Mouse (Mus musculus): ENCODE data around the gene Tcf7l1. TPM values are rescaled to one million over a fixed set of nuclear protein-coding genes. Genes with fewer than 3 reads are reported as not detected.
A peak's percentile ranks its signal among the peaks of the same experiment; 100 is the strongest.

Gene Tcf7l1
- polyA plus RNA-seq, 1 experiment from 2014 or later: 17.0 TPM

DNA sequence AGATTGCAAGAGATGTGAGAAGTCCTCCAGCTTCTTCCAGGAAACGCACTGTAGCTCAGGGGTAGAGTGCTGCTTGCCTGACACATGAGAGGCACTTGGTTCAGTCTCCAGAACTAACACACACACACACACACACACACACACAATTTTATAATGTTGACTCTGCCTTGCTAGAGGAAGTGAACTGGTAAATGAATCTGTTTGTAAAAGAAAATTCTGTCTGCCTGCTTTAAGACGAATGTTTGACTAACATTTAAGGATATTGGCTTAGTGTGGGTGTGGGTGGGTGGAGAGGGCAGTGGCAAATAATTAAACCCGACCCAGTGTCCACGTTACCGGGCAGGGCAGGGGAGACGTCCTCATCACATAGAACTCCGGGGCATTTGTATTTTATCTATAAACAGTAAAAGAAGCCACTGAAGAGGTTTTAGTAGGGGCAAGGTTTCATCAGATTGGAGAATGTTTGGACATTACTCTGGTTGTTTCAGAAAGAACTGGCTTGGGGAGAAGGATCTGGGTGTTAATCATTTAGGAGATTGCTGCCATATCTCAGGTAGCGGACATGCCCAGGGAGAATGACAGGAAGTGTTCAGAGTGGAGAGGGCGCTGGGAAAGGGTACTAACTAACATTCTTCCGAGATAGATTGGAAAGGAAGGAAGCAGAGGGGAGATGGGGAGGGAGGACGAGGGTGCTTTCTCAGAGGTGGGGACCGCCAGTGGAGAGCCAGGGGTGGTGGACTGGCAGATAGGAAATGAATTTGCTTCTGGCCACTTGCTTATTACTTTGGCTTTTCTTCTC is 169.1 kb downstream of the Tcf7l1 start:
- no peak overlapping the region for H3K4me3 ChIP-seq (ENCODE audit: low read depth, low read length)
- no peak for ATAC-seq (ENCODE audit: low FRiP score)
- H3K36me3 ChIP-seq (ENCODE audit: control insufficient read depth, insufficient read depth, low read length): no peaks in the 10 kb centered on the region
- no peak for DNase-seq (ENCODE audit: low spot score)
- H3K4me2 ChIP-seq (replicated peaks; ENCODE audit: low read depth, low read length): no peak overlapping the region
- H3K9me3 ChIP-seq (ENCODE audit: control insufficient read depth, low read length): no peaks in the 10 kb centered on the region
- no peak overlapping the region for H3K27ac ChIP-seq (ENCODE audit: low read depth, low read length)
- H3K27me3 ChIP-seq (ENCODE audit: control insufficient read depth, insufficient read depth, low read length): no peaks in the 10 kb centered on the region
- WGBS: 69% methylated on average over 12 of the region's 12 CpGs
- H3K9ac ChIP-seq (ENCODE audit: low read depth, low read length): no peak overlapping the region
- H3K4me1 ChIP-seq (replicated peaks; ENCODE audit: control insufficient read depth, insufficient read depth, low read length): peaks cover 6% of the 10 kb centered on the region

DNA sequence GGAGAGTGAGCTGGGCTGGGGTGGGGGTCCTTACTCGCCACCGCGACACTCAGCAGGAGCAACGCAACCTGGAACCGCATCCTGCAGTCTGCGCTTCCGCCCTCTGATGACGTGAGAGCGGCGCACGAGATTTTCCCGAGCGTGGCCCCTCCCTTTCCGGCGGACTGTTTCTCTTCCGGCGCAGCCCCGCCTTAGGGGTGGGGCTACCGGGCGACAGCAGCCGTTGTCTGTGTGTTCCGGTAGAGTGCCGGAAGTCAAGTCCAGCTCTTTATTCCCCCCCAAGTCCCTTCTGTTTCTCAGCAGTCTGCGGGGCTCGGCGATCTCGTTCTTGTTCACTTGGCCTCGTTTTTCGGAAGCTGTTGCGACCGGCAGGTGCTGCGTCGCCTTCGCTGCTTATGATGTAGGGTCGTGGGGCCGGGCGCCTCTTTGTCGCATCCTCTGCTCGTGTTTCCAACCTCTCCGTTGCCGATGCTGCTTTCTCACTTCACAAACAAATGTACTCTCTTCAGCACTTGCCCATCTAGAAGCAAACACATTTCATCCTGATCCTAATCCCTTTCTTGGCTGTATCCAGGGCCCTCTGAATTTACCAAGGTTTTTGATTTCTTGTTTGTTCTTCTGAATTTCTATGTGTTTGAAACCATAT is 172.3 kb downstream of the Tcf7l1 start, which contains the start of gene Tgoln1:
Tgoln1 (minus strand) TSS at position 358 of the 646 bp plus-strand sequence.
- ATAC-seq (ENCODE audit: low FRiP score) (peak; percentile 96), DNase-seq (ENCODE audit: low spot score) (peak; percentile 97)
- H3K9ac ChIP-seq (ENCODE audit: low read depth, low read length): peak within 1 kb of the TSS; percentile 96
- under 1% methylated on average over 41 of the region's 41 CpGs for WGBS
- H3K36me3 ChIP-seq (ENCODE audit: control insufficient read depth, insufficient read depth, low read length): no peaks in the 10 kb centered on the region
- H3K9me3 ChIP-seq (ENCODE audit: control insufficient read depth, low read length): no peaks in the 10 kb centered on the region
- H3K27ac ChIP-seq (ENCODE audit: low read depth, low read length): peak within 1 kb of the TSS; percentile 85; the same call in 1 of the 2 replicates
- H3K4me2 ChIP-seq (replicated peaks; ENCODE audit: low read depth, low read length): peak within 1 kb of the TSS; percentile 74
- peak within 1 kb of the TSS; percentile 73 for H3K4me3 ChIP-seq (ENCODE audit: low read depth, low read length)
- H3K4me1 ChIP-seq (replicated peaks; ENCODE audit: control insufficient read depth, insufficient read depth, low read length): peaks cover 6% of the 10 kb centered on the region
- no peaks in the 10 kb centered on the region for H3K27me3 ChIP-seq (ENCODE audit: control insufficient read depth, insufficient read depth, low read length)

GRCm38 (mm10) chr6:72615561-72616375 is 173.3 kb downstream of the Tcf7l1 start:
- peak overlapping the region; percentile 73 for H3K4me3 ChIP-seq (ENCODE audit: low read depth, low read length)
- WGBS: 29% methylated on average over 25 of the region's 25 CpGs
- peaks cover 6% of the 10 kb centered on the region for H3K4me1 ChIP-seq (replicated peaks; ENCODE audit: control insufficient read depth, insufficient read depth, low read length)
- H3K36me3 ChIP-seq (ENCODE audit: control insufficient read depth, insufficient read depth, low read length): peaks cover 3% of the 10 kb centered on the region; the same call in 1 of the 2 replicates
- H3K27ac ChIP-seq (ENCODE audit: low read depth, low read length): no peak overlapping the region
- ATAC-seq (ENCODE audit: low FRiP score) (no peak), DNase-seq (ENCODE audit: low spot score) (no peak)
- H3K27me3 ChIP-seq (ENCODE audit: control insufficient read depth, insufficient read depth, low read length): no peaks in the 10 kb centered on the region
- peak overlapping the region; percentile 96 for H3K9ac ChIP-seq (ENCODE audit: low read depth, low read length)
- H3K9me3 ChIP-seq (ENCODE audit: control insufficient read depth, low read length): no peaks in the 10 kb centered on the region
- peak overlapping the region; percentile 63 for H3K4me2 ChIP-seq (replicated peaks; ENCODE audit: low read depth, low read length)

- H3K4me3 ChIP-seq (ENCODE audit: low read depth, low read length): peak overlapping the region; percentile 73
- peaks cover 3% of the 10 kb centered on the region; the same call in 1 of the 2 replicates for H3K36me3 ChIP-seq (ENCODE audit: control insufficient read depth, insufficient read depth, low read length)
- ATAC-seq (ENCODE audit: low FRiP score) (no peak), DNase-seq (ENCODE audit: low spot score) (no peak)
- H3K4me2 ChIP-seq (replicated peaks; ENCODE audit: low read depth, low read length): peak overlapping the region; percentile 63
- 82% methylated on average over 2 of the region's 2 CpGs for WGBS
- H3K9ac ChIP-seq (ENCODE audit: low read depth, low read length): no peak overlapping the region
- H3K4me1 ChIP-seq (replicated peaks; ENCODE audit: control insufficient read depth, insufficient read depth, low read length): peaks cover 6% of the 10 kb centered on the region
- H3K27ac ChIP-seq (ENCODE audit: low read depth, low read length): no peak overlapping the region
- no peaks in the 10 kb centered on the region for H3K9me3 ChIP-seq (ENCODE audit: control insufficient read depth, low read length)
- no peaks in the 10 kb centered on the region for H3K27me3 ChIP-seq (ENCODE audit: control insufficient read depth, insufficient read depth, low read length)
These were observed 173.9 kb downstream of the Tcf7l1 start for GRCm38 (mm10) chr6:72615151-72615550.

- ATAC-seq (ENCODE audit: low FRiP score): no peak
- Histone ChIP-seq H3K36me3 (ENCODE audit: control insufficient read depth, insufficient read depth, low read length) (peaks cover 3% of the 10 kb centered on the region), H3K27ac (ENCODE audit: low read depth, low read length) (no peak overlapping the region), H3K9me3 (ENCODE audit: control insufficient read depth, low read length) (no peaks in the 10 kb centered on the region), H3K4me3 (ENCODE audit: low read depth, low read length) (no peak overlapping the region), H3K4me1 (replicated peaks; ENCODE audit: control insufficient read depth, insufficient read depth, low read length) (peaks cover under 1% of the 10 kb centered on the region; the same call in 1 of the 2 replicates), H3K4me2 (replicated peaks; ENCODE audit: low read depth, low read length) (no peak overlapping the region), H3K27me3 (ENCODE audit: control insufficient read depth, insufficient read depth, low read length) (no peaks in the 10 kb centered on the region), H3K9ac (ENCODE audit: low read depth, low read length) (no peak overlapping the region)
- WGBS: 88% methylated on average over 4 of the region's 4 CpGs
- no peak for DNase-seq (ENCODE audit: low spot score)
These were observed 178.8 kb downstream of the Tcf7l1 start for GRCm38 (mm10) chr6:72610261-72610660.

DNA sequence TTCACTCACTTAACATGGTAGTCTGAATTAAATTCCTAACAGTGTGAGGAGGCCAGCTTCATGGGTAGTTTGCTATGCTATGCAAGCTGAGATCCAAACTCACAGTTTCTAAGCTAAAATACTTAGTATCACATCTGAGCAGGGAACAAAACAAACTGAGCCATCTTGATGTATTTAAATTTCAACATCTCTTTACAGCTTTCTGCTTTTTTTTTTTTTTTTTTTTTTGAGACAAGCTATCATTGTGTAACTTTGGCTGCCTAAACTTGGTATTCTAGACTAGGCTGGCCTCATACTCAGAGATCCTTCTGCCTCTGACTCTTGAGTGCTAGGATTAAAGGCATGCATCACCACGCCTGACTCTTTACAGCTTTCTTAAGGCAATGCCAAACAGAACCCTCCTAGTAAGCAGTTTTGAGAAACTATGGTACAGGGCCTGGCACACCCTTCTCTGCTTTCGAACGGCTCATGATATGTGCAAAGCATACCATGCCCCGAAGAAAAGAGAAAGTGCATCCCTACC is 180.3 kb downstream of the Tcf7l1 start:
- H3K27me3 ChIP-seq (ENCODE audit: control insufficient read depth, insufficient read depth, low read length): no peaks in the 10 kb centered on the region
- H3K27ac ChIP-seq (ENCODE audit: low read depth, low read length): no peak overlapping the region
- WGBS: 92% methylated on average over 4 of the region's 4 CpGs
- H3K4me1 ChIP-seq (replicated peaks; ENCODE audit: control insufficient read depth, insufficient read depth, low read length): no peaks in the 10 kb centered on the region
- H3K9ac ChIP-seq (ENCODE audit: low read depth, low read length): no peak overlapping the region
- H3K9me3 ChIP-seq (ENCODE audit: control insufficient read depth, low read length): no peaks in the 10 kb centered on the region
- no peak overlapping the region for H3K4me3 ChIP-seq (ENCODE audit: low read depth, low read length)
- no peak overlapping the region for H3K4me2 ChIP-seq (replicated peaks; ENCODE audit: low read depth, low read length)
- ATAC-seq (ENCODE audit: low FRiP score) (no peak), DNase-seq (ENCODE audit: low spot score) (no peak)
- peaks cover 3% of the 10 kb centered on the region for H3K36me3 ChIP-seq (ENCODE audit: control insufficient read depth, insufficient read depth, low read length)

- 92% methylated on average over 5 of the region's 5 CpGs for WGBS
- no peak overlapping the region for H3K4me2 ChIP-seq (replicated peaks; ENCODE audit: low read depth, low read length)
- no peak overlapping the region for H3K27ac ChIP-seq (ENCODE audit: low read depth, low read length)
- DNase-seq (ENCODE audit: low spot score) (no peak), ATAC-seq (ENCODE audit: low FRiP score) (no peak)
- H3K9me3 ChIP-seq (ENCODE audit: control insufficient read depth, low read length): no peaks in the 10 kb centered on the region
- no peaks in the 10 kb centered on the region for H3K4me1 ChIP-seq (replicated peaks; ENCODE audit: control insufficient read depth, insufficient read depth, low read length)
- peaks cover 3% of the 10 kb centered on the region for H3K36me3 ChIP-seq (ENCODE audit: control insufficient read depth, insufficient read depth, low read length)
- no peak overlapping the region for H3K9ac ChIP-seq (ENCODE audit: low read depth, low read length)
- H3K4me3 ChIP-seq (ENCODE audit: low read depth, low read length): no peak overlapping the region
- no peaks in the 10 kb centered on the region for H3K27me3 ChIP-seq (ENCODE audit: control insufficient read depth, insufficient read depth, low read length)
These were observed 181.4 kb downstream of the Tcf7l1 start for GRCm38 (mm10) chr6:72607676-72608075.

DNA sequence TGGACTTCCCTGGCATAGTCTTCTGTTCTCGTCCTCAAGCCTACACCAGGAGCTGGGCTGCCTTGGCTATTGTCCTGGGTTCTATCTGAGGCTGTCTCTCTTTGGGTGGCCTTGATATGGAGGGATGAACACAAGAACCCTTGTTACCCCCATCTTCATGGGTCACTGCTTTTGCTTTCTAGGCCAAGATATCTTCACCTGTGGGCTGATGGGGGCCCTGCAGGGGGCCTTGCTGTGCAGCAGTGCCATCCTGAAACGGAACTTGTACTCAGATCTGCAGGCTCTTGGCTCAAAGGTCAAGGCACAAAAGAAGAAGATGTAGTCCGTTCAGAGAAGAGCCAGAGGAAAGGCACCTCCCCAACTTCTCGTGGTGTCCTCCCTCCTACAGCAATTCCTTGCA is 182.0 kb downstream of the Tcf7l1 start:
- Histone ChIP-seq H3K9me3 (ENCODE audit: control insufficient read depth, low read length) (no peaks in the 10 kb centered on the region), H3K27ac (ENCODE audit: low read depth, low read length) (no peak overlapping the region), H3K9ac (ENCODE audit: low read depth, low read length) (no peak overlapping the region), H3K36me3 (ENCODE audit: control insufficient read depth, insufficient read depth, low read length) (peaks cover 3% of the 10 kb centered on the region), H3K4me3 (ENCODE audit: low read depth, low read length) (no peak overlapping the region), H3K27me3 (ENCODE audit: control insufficient read depth, insufficient read depth, low read length) (no peaks in the 10 kb centered on the region), H3K4me1 (replicated peaks; ENCODE audit: control insufficient read depth, insufficient read depth, low read length) (no peaks in the 10 kb centered on the region), H3K4me2 (replicated peaks; ENCODE audit: low read depth, low read length) (no peak overlapping the region)
- WGBS: 77% methylated on average over 4 of the region's 4 CpGs
- ATAC-seq (ENCODE audit: low FRiP score) (no peak), DNase-seq (ENCODE audit: low spot score) (no peak)

Measured in hindbrain, embryonic 11.5 days (tissue).